Mouse (Mus musculus) adrenal gland, adult 8-10 months (tissue): ENCODE data around the gene AA467197. TPM values are rescaled to one million over a fixed set of nuclear protein-coding genes. Genes with fewer than 3 reads are reported as not detected.

ENCODE experiments used
- DNase-seq: peaks from one replicate; pipeline ENCODE4 v3.0.0; 2022
- total RNA-seq, 4 experiments: library from RNA; stranded (reverse); gene quantifications; 2 replicates each; pipeline ENCODE4 v1.2.4; 2022

AA467197 gene
- 1 to 10 TPM; 1.2 to 5.6 (median 1.9) TPM for total RNA-seq

DNA sequence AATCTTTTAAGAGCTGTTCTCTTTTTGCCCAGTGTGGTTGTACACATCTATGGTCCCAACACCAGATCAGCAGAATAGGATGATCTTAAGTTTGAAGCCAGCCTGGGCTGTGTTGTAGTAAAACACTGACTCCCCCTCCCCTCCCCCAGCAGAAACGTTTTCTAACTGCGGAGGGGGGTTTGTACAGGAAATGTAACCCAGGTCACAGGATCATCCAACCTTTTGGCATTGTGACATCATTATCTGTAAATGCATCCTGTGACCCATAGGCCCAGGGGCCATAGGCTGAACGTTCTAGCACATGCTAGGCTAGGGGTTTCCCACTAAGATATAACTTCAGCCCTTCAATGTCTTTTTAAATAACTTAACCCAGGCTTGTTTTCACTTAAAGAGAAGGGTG is at the start of gene AA467197:
AA467197 (plus strand) TSS at position 301 of the 400 bp plus-strand sequence.
- DNase-seq: no peak

DNA sequence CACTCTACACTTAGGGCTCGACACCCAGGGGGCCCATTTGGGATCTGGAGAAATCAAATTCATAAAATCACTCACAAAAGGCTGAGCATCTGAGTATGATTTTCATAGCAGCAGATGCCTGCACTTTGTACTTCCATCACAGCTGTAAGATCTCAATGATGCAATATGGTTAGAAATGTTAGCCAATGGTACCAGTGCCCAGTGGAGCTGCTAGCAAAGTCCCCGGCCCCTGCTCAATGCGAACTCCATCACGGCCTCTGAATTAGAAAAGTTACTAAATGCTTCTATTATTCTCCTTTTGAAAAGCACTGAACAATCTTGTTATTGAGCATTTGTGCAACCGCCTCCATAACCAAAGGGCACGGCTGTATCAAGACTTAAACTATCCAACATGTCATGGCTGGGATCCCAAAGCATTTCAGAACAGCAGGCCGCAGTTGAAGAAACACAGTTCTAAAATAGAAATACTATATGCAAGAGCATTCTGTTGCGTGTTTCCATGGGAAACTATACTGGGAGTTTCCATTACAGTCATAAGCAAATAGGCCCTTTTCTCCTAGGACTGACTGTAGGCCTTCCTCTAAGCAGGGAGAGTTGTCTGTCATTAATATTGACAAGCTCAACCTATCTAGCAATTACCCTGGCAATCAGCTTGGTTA is 48.8 kb upstream of the AA467197 start:
- no peak for DNase-seq

DNA sequence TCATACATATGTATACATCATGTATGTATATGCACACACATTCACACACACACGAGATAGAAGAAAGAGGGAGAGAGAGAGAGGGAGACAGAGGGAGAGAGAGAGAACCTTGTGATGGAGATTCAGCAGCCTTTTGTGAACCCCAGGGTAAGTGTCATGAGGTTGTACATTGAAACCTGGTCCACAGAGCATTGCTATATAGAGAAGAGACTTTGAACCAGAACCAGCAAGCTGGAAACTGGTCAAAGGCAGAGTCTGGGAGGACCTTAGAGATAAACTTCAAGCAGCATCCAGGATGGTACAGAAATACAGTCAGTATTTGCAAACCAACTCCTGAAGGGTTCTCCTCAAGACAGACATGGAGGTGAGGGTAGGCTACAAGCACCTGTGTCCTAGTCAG is 46.4 kb upstream of the AA467197 start:
- DNase-seq: no peak

DNA sequence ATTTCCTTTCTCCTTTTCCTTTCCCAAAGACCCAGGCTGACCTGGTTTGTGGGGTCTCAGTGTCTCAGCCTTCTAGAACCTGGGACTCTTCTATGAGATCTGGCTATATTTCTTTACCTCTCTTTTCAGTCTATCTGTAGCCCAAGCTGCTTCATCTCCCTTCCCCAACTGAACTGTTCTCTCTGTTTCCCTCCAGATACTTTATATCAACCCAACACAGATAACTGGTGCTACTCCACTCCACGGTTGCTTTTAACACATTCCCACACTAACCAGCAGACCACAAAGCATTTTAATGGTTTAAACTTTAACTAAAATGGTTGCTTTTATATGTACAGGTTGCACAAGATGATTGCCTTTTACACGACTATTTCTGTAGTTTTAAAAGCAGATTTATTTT is 45.6 kb upstream of the AA467197 start:
- DNase-seq: no peak

DNA sequence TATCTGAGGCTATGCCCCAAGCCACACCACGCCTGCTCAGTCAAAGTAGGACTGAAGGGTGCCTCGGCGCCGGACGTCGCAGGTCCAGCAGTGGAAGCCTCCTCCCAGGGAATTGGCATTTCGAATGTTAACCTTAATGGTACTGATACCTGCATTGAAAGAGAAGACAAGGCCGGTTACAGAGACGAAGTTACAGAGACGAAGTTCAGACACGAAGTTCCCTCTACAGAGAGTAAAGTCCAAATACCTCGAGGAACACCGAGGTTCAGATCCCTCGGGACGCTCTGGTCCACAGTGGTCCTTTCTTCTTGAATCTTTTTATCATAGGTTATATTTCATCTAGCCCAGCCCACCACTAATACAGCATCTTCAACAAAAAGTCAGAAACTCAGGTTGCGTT is 41.3 kb upstream of the AA467197 start:
- no peak for DNase-seq

DNA sequence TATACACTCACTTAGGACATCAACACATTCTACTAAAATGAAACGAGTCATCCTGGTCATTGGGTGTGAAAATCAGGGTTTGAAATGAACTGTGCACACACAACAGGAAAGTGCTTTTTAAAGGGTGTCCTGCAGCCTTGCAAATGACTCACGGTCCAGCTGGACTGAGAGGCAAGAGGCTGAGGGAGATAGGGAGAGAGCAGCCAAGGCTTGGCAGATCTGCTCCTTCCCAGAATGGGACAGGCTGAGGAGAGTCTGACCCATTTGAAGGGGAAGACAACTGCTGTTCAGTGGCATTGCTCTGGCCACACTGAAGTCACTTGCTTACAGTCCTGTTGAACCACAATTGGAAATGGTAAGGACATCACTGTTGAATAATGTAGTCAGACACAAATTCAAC is 37.0 kb upstream of the AA467197 start:
- DNase-seq: no peak

DNA sequence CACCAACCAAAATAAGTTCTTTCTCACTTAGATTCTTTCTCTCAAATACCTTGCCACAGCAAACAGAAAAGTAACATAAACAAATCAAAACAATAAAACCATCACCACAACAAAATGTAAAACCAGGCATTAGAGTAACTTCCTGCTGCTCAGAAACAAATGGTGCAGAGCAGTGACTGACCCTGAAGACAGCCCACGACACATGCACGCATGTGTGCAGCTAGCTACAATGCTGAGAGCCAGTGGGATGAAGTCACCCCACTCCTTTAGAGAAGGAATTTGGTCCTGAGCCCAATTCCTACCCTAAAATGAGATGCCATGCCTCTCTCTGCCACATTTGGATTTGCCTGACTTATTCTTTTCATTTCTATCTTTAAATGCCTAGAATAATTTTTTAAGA is 35.4 kb upstream of the AA467197 start:
- DNase-seq: no peak

DNA sequence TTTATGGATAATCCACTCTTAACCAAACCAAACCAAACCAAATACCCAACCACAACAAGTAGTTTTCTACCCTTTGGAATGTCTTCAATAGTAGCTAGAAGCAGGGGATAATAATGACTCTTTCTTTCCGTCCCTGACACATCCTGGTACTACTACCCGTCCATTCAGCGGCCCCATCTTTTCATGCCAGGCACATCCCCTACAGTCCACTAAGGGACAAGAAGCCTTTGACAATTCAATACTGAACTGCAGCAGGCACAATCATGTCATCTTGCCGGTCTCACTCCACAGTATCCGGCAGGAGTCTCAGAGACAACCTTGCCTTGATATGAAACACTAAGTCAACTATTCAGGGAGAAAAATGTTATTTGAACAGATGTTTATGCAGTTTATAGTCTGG is 31.0 kb upstream of the AA467197 start:
- no peak for DNase-seq

DNA sequence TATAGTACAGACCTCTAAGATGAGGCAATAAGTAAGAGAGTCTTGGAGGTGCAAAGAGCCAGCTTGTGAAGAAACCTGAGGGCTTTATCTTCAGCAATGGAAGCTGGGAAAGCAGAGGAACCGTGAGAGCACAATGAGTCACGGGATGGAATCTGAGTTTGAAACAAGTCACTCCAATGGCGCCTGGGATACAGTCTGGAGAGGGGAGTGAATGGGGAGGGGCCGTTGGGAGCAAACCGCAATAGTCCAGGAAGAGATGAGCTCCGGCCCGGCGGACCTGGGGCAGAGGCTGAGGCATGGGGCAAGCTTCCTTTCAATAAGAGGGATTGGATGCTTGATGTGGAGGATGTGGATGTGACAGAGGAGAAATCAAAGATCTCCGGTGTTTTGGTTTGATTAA is 28.0 kb upstream of the AA467197 start:
- DNase-seq: no peak

DNA sequence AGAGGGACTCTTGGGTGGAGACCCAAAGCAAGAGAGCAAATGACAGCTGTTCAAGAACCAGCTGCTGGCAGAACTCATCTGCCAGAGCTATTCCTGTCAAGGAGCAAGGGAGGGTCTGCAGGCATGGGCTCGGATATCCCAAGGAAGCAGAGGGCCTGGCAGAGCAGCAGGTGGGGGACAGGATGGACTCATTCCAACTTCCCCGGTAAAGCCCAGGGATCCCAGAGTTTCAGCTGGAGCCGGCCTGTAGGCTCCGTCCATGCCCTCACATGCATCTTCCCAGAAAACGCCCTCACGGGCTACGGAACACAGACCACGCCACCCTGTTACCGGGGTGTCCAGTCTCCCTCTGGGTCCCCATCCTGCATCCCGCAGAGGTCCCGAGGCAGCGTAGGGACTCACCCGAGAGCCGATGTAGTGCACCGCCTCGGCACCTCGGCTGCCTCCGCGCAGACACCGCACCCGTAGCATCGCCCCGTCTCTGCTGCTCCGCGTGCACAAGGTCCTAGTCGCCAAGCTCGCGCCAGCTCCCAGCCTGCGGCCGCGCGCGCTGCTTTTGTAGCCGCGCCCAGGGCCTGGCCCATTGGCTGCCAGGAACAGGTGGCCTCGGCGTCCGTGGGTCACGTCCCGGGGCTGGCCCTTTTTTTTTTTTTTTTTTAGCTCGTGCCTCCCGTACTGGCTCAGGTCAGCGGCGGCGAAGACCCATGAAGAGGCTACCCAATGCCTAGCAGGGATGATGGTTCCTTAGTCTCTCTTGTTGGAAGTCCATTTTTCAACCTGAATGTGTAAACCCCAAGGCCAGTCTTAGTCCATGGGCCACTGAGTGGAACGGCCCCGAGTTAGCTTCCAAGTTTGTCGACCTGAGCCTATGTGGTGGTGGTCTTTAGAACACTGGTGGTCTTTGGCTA is 25.8 kb upstream of the AA467197 start, which contains the start of gene Gatm:
Gatm (minus strand) TSS at position 558 of the 908 bp plus-strand sequence.
- DNase-seq: peak; percentile 31

DNA sequence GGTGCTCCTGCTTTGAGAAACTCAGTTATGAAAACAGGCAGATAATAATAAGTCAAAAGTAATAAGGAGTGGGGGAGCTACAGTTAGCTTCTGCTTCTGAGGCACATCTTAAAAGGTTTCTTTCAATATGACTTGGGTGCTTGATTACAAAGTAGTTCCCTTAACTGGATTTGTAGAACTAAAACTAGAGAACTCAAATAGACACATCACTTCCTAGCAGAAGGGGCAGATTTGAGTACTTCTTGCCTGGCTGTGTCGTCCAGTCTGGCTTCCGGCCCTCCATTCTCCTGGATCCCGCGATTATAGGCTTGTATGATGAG is 25.2 kb upstream of the AA467197 start:
- DNase-seq: no peak

DNA sequence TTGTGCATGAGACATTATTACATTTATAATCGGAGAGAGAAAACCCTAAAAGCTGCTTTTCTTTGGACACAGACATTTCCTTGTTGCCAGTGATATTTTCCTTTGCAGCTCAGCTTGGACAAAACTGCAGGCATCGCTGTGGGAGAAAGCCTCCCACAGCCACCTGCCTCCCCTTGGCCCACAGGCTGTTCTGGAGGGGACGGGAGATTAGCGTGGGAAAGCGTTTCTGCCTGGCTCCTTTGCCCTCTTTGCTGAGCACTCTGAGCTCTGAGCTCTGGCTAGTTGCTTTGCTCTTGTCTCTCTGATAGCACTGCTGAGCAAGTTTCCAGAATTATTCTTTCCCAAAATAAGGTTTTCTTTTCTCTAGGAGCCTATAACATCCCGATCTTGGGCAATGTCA is 20.5 kb upstream of the AA467197 start:
- no peak for DNase-seq

DNA sequence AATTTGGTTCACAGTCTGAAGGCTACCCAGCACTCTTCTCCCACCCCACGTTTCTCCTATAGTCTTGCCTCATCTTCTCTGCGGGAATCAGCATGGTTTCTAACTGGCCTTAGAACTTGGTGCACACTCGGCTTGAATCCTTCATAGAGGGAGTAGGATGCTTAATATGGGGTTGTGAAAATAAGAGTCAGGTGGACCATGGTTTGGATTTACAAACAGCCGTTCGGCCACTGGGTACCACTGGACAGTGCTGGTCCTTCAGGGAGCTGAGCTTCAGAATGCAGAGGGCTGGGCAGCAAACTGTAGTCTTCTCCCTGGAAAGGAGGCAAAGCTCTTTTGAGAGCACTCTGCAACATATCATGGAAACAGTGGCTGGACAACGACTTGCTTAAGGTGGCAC is 19.0 kb upstream of the AA467197 start:
- DNase-seq: no peak

DNA sequence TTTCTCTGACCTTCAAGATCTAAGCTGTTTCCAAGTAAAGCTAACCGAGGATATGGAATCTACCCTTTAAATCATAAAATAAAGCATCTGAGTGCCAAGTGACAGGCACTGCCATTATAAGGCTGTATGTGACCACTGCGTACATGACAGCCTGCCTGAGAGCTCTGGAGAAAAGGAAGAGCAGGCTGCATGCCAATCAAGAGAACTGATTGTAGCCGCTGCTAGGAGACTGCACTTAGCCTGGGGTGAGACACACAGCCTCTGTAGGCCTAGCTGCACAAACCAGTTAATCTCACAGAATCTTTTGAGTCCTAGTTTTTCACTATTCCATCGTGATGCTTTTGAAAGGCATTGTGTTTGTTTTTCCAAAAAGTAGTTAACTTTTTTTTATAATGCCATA is 18.1 kb upstream of the AA467197 start:
- no peak for DNase-seq

DNA sequence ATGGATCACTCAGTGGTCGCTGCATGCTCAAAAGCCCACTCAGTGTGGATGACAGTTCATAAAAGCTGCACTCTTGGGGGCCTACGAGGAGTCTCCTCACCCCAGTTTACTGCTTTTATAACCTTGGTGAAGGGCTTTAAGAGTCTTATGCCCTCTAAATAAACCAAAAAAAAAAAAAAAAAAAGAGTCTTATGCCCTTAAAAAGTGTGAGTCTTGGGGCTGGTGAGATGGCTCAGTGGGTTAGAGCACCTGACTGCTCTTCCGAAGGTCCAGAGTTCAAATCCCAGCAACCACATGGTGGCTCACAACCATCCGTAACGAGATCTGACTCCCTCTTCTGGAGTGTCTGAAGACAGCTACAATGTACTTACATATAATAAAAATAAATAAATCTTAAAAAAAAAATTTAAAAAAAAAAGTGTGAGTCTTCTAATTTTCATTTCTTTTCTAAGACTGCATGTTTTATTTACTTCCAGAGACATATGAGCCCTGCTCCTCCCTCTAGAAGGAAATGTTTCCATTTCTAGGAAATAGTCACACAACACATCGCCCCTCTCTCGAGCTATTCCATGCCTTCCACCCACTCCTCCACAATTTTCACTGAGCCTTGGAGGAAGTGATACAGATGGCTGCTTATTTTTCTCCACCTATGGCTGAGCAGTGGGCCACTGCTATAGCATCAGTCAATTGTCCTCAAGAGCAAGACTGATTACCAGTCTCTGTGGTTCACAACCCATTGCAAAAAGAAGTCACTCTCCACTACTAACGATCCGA is 15.3 kb upstream of the AA467197 start:
- DNase-seq: no peak

DNA sequence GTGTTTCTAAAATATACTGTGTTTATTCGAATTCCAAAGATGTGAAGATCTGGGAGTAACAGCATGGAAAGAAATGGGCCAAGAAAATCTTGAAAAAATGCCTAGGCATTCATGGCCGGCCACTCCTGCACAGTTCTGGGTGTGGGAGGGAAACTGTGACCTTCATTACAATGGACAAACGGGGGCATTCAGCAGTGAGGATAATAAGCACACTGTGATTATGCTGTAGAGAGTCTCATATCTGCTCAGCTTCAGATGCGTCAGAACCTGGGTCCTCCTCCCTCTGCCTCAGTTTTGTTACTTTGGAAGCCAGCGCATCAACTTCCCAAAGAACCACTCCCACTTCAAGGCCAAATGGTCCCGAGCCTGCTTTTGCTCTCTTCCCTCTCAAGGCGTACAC is 10.9 kb upstream of the AA467197 start:
- no peak for DNase-seq

DNA sequence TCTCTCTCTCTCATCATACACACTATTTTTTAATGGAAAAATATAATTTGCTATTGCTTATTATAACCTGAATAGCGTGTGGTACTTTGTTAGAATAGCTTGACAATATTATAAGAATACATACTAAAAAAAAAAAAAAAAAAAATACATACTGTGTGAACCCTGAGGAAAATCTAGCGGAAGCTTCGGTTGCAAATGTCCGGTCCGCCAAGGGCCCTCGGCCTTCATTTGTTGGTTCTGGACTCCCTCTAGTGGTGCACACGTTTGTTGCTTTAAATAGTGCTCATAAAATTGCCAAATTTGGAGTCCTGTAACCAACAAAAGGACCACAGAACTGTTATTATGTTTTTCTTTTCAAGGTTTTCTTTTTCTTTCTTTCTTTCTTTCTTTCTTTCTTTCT is 7.8 kb upstream of the AA467197 start:
- peak; percentile 55 for DNase-seq

DNA sequence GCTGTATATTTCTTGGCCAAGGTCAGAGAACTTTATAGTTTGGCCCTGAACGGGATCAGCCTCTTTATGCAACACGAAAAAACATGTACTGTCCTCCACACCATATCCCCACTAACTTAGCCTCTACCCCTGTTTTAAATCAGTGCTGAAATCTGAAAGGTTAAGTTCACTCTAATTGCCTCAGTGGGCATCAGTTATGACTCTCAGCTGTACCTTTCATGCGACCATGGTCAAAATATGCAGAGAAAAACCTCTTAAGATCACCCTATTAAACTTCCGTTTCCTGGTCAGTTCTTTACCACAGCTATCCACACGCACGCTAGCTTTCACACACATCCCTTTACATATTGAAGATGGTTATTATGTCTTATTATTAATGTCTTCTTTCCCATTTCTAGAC is 6.9 kb upstream of the AA467197 start:
- DNase-seq: no peak

DNA sequence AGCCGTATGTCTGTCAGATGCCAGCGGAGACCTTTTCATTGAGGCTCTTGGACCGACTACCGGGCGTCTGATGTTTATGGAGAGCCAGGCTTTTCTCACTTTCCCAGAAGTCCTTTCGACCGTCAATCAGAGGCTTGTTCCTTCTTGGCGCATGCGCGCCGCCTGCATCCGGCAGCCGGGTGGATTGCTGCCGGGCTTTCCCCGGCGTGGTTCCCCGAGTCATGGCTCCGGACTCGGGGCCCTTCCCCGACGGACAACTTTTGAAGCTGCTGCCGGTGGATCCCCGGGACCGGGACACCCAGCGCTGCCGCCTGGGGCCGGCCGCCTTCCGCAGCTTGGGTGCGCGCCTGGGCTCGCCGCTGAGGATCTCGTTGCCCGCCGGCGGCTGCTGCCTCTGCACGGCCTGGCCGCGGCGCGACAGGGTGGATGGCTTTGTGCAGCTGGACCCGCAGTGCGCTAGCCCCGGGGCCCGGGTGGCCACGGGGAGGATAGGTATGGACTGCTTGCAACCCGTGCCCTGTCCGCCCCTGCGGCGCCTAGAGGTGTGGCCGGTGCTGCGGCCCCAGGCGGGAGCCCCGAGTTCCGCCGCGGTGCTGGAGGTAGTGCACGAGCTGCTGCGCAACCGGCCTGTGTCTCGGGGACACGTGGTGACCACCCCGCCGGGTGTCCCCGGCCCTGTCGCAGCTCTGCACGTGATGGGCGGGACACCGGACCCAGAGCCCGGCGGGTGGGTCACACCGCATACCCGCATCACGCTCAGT is 6.1 kb upstream of the AA467197 start:
- DNase-seq: peak; percentile 82

DNA sequence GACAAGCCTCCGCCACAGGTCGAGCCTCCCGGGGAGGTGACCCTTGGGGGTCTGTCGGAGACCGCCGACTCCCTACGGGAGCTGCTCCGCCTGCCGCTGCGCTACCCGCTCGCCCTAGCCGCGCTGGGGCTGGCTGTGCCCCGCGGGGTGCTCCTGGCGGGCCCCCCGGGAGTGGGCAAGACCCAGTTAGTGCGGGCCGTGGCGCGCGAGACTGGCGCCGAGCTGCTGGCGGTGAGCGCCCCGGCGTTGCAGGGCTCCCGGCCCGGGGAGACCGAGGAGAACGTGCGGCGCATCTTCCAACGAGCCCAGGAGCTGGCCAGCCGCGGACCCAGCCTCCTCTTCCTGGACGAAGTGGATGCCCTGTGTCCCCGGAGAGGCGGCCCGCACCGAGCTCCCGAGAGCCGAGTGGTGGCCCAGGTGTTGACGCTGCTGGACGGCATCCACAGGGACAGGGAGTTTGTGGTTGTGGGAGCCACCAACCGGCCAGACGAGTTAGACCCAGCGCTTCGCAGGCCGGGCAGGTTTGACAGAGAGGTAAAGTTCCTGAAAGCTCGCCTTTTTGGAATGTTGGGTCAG is 5.5 kb upstream of the AA467197 start:
- DNase-seq: peak; percentile 20

DNA sequence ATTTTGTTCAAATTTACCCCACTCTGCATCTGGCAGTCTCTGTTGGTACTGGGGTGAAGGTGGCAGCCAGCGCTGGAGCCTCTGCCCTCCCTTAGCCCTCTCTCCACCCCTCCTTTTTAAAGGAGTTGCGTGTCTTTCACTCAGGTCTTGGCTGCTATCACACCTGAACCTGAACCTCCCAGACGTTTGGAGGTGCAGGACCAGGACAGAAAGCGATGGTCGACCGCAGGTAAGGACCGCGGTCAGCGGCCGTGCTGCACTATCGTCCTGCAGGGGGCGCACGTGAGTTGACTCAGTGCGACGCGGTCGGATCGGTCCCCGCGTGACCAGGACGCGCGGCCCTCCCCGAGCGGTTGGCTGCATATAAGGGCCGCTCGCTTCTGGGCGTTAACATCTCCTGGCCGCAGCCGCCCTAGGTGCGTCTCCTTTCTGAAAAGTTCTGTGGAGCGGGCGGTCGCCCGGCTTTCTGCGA is 776 bp downstream of the AA467197 start:
- peak; percentile 40 for DNase-seq

DNA sequence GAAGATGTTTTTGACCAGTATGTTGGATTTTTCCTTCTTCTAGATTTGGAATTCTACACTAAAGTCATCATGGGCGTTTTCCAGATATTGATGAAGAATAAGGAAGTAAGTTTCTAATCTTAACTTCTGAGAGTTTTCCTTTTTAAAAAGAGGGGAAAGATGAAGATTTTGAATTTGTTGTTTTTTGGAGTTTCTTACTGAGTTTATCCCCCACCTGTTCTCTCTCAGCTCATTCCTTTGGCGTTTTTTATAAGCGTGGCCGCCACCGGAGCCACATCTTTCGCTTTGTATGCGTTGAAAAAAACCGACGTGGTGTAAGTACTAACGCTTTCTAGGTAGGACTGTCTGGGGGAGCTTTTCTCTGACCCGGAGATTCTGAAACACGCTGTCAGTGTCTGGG is 1.2 kb downstream of the AA467197 start:
- no peak for DNase-seq
